Mouse (Mus musculus) liver, embryonic 13.5 days (tissue): ENCODE results near the gene Mmp14. TPM values are rescaled to one million over a fixed set of nuclear protein-coding genes. Genes with fewer than 3 reads are reported as not detected.

ENCODE experiments used
- polyA plus RNA-seq: library from polyadenylated mRNA; unstranded; fragments of >200 nt; fragmentation: Nextera tagmentation; extraction: Ambion mirVana; gene quantifications from 2 replicates; pipeline ENCODE4 v1.2.1, GENCODE M21; 2015

Gene Mmp14
- polyA plus RNA-seq, 1 experiment from 2014 or later, result 19.8 TPM

Other genes with a start within 250 kb of the Mmp14 start
- 229 and 243 TPM in 2 replicates for gene Dad1, start 177.5 kb upstream of the Mmp14 start, polyA plus RNA-seq
- 17.9 and 18.4 TPM in 2 replicates for gene Abhd4, start 177.4 kb upstream of the Mmp14 start, polyA plus RNA-seq
- gene Olfr49, start 146.7 kb upstream of the Mmp14 start, polyA plus RNA-seq, result not detected in 2 replicates
- gene Oxa1l, start 70.8 kb upstream of the Mmp14 start, polyA plus RNA-seq, result 21.4 and 22.3 TPM in 2 replicates
- 8.6 and 10.3 TPM in 2 replicates for gene Slc7a7, start 13.8 kb upstream of the Mmp14 start, polyA plus RNA-seq
- gene Mrpl52, start 4.7 kb upstream of the Mmp14 start, polyA plus RNA-seq, result 244 and 265 TPM in 2 replicates
- 18.4 and 21.2 TPM in 2 replicates for gene Lrp10, start 32.5 kb downstream of the Mmp14 start, polyA plus RNA-seq
- 0.06 and 0.12 TPM in 2 replicates for gene Rem2, start 44.5 kb downstream of the Mmp14 start, polyA plus RNA-seq
- gene Prmt5, start 85.9 kb downstream of the Mmp14 start, polyA plus RNA-seq, result 41.6 and 48.9 TPM in 2 replicates
- gene Haus4, start 123.0 kb downstream of the Mmp14 start, polyA plus RNA-seq, result 45.6 and 47.5 TPM in 2 replicates
- 3.9 and 4.4 TPM in 2 replicates for gene Ajuba, start 145.9 kb downstream of the Mmp14 start, polyA plus RNA-seq
- 2.7 and 3.0 TPM in 2 replicates for gene 4931414P19Rik, start 174.4 kb downstream of the Mmp14 start, polyA plus RNA-seq
- 262 and 266 TPM in 2 replicates for gene Psmb5, start 186.4 kb downstream of the Mmp14 start, polyA plus RNA-seq
- not detected in 2 replicates for gene Psmb11, start 189.8 kb downstream of the Mmp14 start, polyA plus RNA-seq
- not detected in 2 replicates for gene Gm17606, start 209.3 kb downstream of the Mmp14 start, polyA plus RNA-seq
- gene Cdh24, start 209.8 kb downstream of the Mmp14 start, polyA plus RNA-seq, result 0.25 and 0.38 TPM in 2 replicates